ENCODE assay signal across 8 mouse cellular contexts in genomic region chr7:126585717-126586116, GRCm38 (mm10). TPM values are rescaled to one million over a fixed set of nuclear protein-coding genes. Genes with fewer than 3 reads are reported as not detected.
A peak's percentile ranks its signal among the peaks of the same experiment; 100 is the strongest.
DNase-seq lines count a peak whose midpoint lies in the region; ATAC-seq and TF ChIP-seq lines count a peak whose summit lies in the region.

TSS of gene Cln3 (minus strand) at chr7:126585817.

- no peaks in the 10 kb centered on the region for H3K36me3 ChIP-seq in lung, embryonic 16.5 days (ENCODE audit: control insufficient read depth, insufficient read depth, low read length)
- no peaks in the 10 kb centered on the region for H3K36me3 ChIP-seq in embryonic facial prominence, embryonic 11.5 days (replicated peaks; ENCODE audit: control insufficient read depth, insufficient read depth, low read depth, low read length)
- H3K36me3 ChIP-seq in limb, embryonic 14.5 days (ENCODE audit: control insufficient read depth, insufficient read depth, low read length) = 0 out of 2 replicates have a peak, but pooled peaks cover 4% of the 10 kb centered on the region
- H3K36me3 ChIP-seq in stomach, embryonic 16.5 days (ENCODE audit: control insufficient read depth, insufficient read depth, low read length) = no peaks in the 10 kb centered on the region

- H3K27ac ChIP-seq in lung, embryonic 16.5 days (ENCODE audit: low read length) = no peak within 1 kb of the TSS
- no peak within 1 kb of the TSS for H3K27ac ChIP-seq in embryonic facial prominence, embryonic 11.5 days (replicated peaks; ENCODE audit: low read depth, low read length)
- no peak within 1 kb of the TSS for H3K27ac ChIP-seq in limb, embryonic 14.5 days (replicated peaks; ENCODE audit: low read depth, low read length)
- H3K27ac ChIP-seq in stomach, embryonic 16.5 days (ENCODE audit: low read length) = no peak within 1 kb of the TSS; the same call in 1 of the 2 replicates

- no peak for DNase-seq in lung, postnatal 36 days
- no peak for DNase-seq in embryonic facial prominence, embryonic 11.5 days (ENCODE audit: low spot score)
- no peak for DNase-seq in heart, postnatal 4 days
- no peak for DNase-seq in limb, embryonic 14.5 days (ENCODE audit: low spot score)
- no peak for DNase-seq in spleen, adult 18-20 months
- DNase-seq in kidney, postnatal 14 days = no peak

- H3K4me3 ChIP-seq in lung, embryonic 16.5 days (ENCODE audit: low read length) = no peak within 1 kb of the TSS
- H3K4me3 ChIP-seq in embryonic facial prominence, embryonic 11.5 days (ENCODE audit: low read depth, low read length) = no peak within 1 kb of the TSS
- no peak within 1 kb of the TSS for H3K4me3 ChIP-seq in limb, embryonic 14.5 days (replicated peaks; ENCODE audit: low read length)
- H3K4me3 ChIP-seq in stomach, embryonic 16.5 days (replicated peaks; ENCODE audit: low read length) = peak within 1 kb of the TSS; percentile 6; the same call in 1 of the 2 replicates

- no peaks in the 10 kb centered on the region for H3K27me3 ChIP-seq in lung, embryonic 16.5 days (ENCODE audit: control insufficient read depth, insufficient read depth, low read depth, low read length)
- no peaks in the 10 kb centered on the region; the same call in 1 of the 2 replicates for H3K27me3 ChIP-seq in embryonic facial prominence, embryonic 11.5 days (ENCODE audit: control insufficient read depth, insufficient read depth, low read length)
- no peaks in the 10 kb centered on the region for H3K27me3 ChIP-seq in limb, embryonic 14.5 days (ENCODE audit: control insufficient read depth, insufficient read depth, low read length)
- no peaks in the 10 kb centered on the region; the same call in none of the 2 replicates for H3K27me3 ChIP-seq in stomach, embryonic 16.5 days (ENCODE audit: control insufficient read depth, insufficient read depth, low read length)

- ATAC-seq in lung, embryonic 16.5 days (ENCODE audit: low read depth) = no peak
- no peak for ATAC-seq in embryonic facial prominence, embryonic 11.5 days (replicated peaks; ENCODE audit: insufficient number of reproducible peaks, low FRiP score, low TSS enrichment, low read depth)
- ATAC-seq in limb, embryonic 14.5 days (ENCODE audit: low FRiP score, low read depth) = no peak
- ATAC-seq in stomach, embryonic 16.5 days (ENCODE audit: insufficient read depth, low FRiP score) = no peak

- no peaks in the 10 kb centered on the region for H3K9me3 ChIP-seq in lung, embryonic 16.5 days (ENCODE audit: control insufficient read depth, low read length)
- H3K9me3 ChIP-seq in embryonic facial prominence, embryonic 11.5 days (replicated peaks; ENCODE audit: control insufficient read depth, low read length) = no peaks in the 10 kb centered on the region
- H3K9me3 ChIP-seq in limb, embryonic 14.5 days (ENCODE audit: control insufficient read depth, low read length) = no peaks in the 10 kb centered on the region
- no peaks in the 10 kb centered on the region for H3K9me3 ChIP-seq in stomach, embryonic 16.5 days (replicated peaks; ENCODE audit: control insufficient read depth, low read length)

- TF ChIP-seq POLR2A in limb, embryonic 14.5 days (IDR thresholded peaks at IDR 0.05; ENCODE audit: borderline replicate concordance, extremely low read depth, insufficient read depth, insufficient read length) = no peak

- H3K4me1 ChIP-seq in lung, embryonic 16.5 days (replicated peaks; ENCODE audit: control insufficient read depth, insufficient read depth, low read length) = peaks cover 6% of the 10 kb centered on the region
- no peaks in the 10 kb centered on the region; the same call in 1 of the 2 replicates for H3K4me1 ChIP-seq in embryonic facial prominence, embryonic 11.5 days (ENCODE audit: control insufficient read depth, insufficient read depth, low read length)
- peaks cover 7% of the 10 kb centered on the region; the same call in 1 of the 2 replicates for H3K4me1 ChIP-seq in limb, embryonic 14.5 days (ENCODE audit: control insufficient read depth, insufficient read depth, low read length)
- H3K4me1 ChIP-seq in stomach, embryonic 16.5 days (ENCODE audit: control insufficient read depth, insufficient read depth, low read length) = 0 out of 2 replicates have a peak, but pooled peaks cover 4% of the 10 kb centered on the region

- WGBS in lung, embryonic 16.5 days = 65% methylated on average over 6 of the region's 6 CpGs
- WGBS in embryonic facial prominence, embryonic 11.5 days = 68% methylated on average over 6 of the region's 6 CpGs
- 73% methylated on average over 6 of the region's 6 CpGs for WGBS in limb, embryonic 14.5 days
- WGBS in stomach, embryonic 16.5 days = 69% methylated on average over 6 of the region's 6 CpGs

- peak within 1 kb of the TSS; percentile 16; the same call in 1 of the 2 replicates for H3K9ac ChIP-seq in lung, embryonic 16.5 days (ENCODE audit: low read length)
- H3K9ac ChIP-seq in embryonic facial prominence, embryonic 11.5 days (replicated peaks; ENCODE audit: low read length) = no peak within 1 kb of the TSS
- H3K9ac ChIP-seq in limb, embryonic 14.5 days (ENCODE audit: low read depth, low read length, severe bottlenecking) = no peak within 1 kb of the TSS
- H3K9ac ChIP-seq in stomach, embryonic 16.5 days (ENCODE audit: low read length) = no peak within 1 kb of the TSS; the same call in 1 of the 2 replicates

- H3K4me2 ChIP-seq in lung, embryonic 16.5 days (ENCODE audit: low read depth, low read length) = no peak within 1 kb of the TSS
- H3K4me2 ChIP-seq in embryonic facial prominence, embryonic 11.5 days (ENCODE audit: low read depth, low read length) = no peak within 1 kb of the TSS
- no peak within 1 kb of the TSS for H3K4me2 ChIP-seq in limb, embryonic 14.5 days (replicated peaks; ENCODE audit: low read depth, low read length, severe bottlenecking)
- H3K4me2 ChIP-seq in stomach, embryonic 16.5 days (ENCODE audit: low read depth, low read length) = no peak within 1 kb of the TSS

RNA-seq across cellular contexts. Expression of gene Cln3, which starts in this region (rescaled TPM):
- polyA plus RNA-seq in lung, embryonic 16.5 days (2015; fragmentation: Nextera tagmentation; extraction: Ambion mirVana) = 31.2 and 31.7 TPM in 2 replicates
- 24.4 and 26.8 TPM in 2 replicates for polyA plus RNA-seq in embryonic facial prominence, embryonic 11.5 days (2014; fragmentation: Nextera tagmentation; extraction: Ambion mirVana)
- 10 to 100 TPM; 13.4 to 14.0 TPM for total RNA-seq in heart, postnatal 4 days (2021)
- 55.4 and 81.7 TPM in 2 replicates for polyA plus RNA-seq in limb, embryonic 14.5 days (2012; rRNA removed)
- 34.6 and 35.5 TPM in 2 replicates for polyA plus RNA-seq in limb, embryonic 14.5 days (2014; fragmentation: Nextera tagmentation; extraction: Ambion mirVana)
- polyA plus RNA-seq in stomach, embryonic 16.5 days (2015; fragmentation: Nextera tagmentation; extraction: Ambion mirVana) = 30.4 and 33.3 TPM in 2 replicates
